Comparison of ENCODE assay signal across 20 mouse cellular contexts in the genomic region with DNA sequence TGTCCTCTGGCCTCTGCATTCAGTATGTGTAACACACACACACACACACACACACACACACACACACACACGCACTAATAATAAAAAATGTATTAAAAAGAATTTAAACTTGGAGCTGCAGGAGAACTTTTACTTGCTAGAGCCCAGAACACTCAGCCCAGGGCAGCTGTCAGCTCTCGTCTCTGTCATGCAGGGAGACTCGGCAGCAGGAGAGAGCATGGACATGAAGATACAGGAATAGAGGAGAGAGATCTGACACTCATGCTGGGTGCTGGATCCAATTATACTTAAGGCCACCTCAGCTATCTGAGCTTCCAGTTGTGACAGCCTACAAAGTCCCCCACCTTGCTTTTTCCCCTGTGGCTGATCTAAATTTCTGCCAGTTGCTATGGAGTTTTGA.
"Had no signal": no experiment of that assay in that cellular context is flagged by ENCODE, and none has a peak within 500 bp of the region (broad histone marks: within the 10 kb centered on the region; RNA-seq: fewer than 3 reads in every experiment).

No protein-coding gene starts in this region.

- DNase-seq: gastrocnemius, postnatal 14 days; heart, postnatal 10 days; heart, postnatal 4 days; kidney, adult 18-20 months; kidney, adult 8-10 months; kidney, postnatal 10 days; kidney, postnatal 25 days; kidney, postnatal 4 days had no signal

- H3K27ac ChIP-seq: heart, embryonic 10.5 days; hindbrain, embryonic 10.5 days; hindbrain, embryonic 12.5 days; hindbrain, embryonic 14.5 days; intestine, embryonic 15.5 days; layer of hippocampus, adult 2 months; left cerebral cortex, adult 2 months; limb, embryonic 13.5 days; limb, embryonic 15.5 days; liver, embryonic 12.5 days; liver, embryonic 14.5 days had no signal

- H3K9me3 ChIP-seq: intestine, embryonic 15.5 days; limb, embryonic 15.5 days; liver, embryonic 12.5 days had no signal

- H3K4me3 ChIP-seq: heart, embryonic 10.5 days; heart, embryonic 12.5 days; hindbrain, embryonic 10.5 days; hindbrain, embryonic 12.5 days; intestine, embryonic 15.5 days; layer of hippocampus, adult 2 months; left cerebral cortex, adult 2 months; limb, embryonic 13.5 days; limb, embryonic 15.5 days; liver, embryonic 12.5 days had no signal

- H3K4me1 ChIP-seq: hindbrain, embryonic 12.5 days; intestine, embryonic 15.5 days; liver, embryonic 12.5 days had no signal

- H3K9ac ChIP-seq: heart, embryonic 12.5 days; hindbrain, embryonic 12.5 days; hindbrain, embryonic 14.5 days; intestine, embryonic 15.5 days; limb, embryonic 13.5 days; limb, embryonic 15.5 days; liver, embryonic 12.5 days; liver, embryonic 14.5 days had no signal

- H3K27me3 ChIP-seq: heart, embryonic 12.5 days; hindbrain, embryonic 12.5 days; intestine, embryonic 15.5 days; limb, embryonic 13.5 days; limb, embryonic 15.5 days; liver, embryonic 12.5 days had no signal

- H3K36me3 ChIP-seq: heart, embryonic 10.5 days; heart, embryonic 12.5 days; hindbrain, embryonic 10.5 days; hindbrain, embryonic 12.5 days; intestine, embryonic 15.5 days; limb, embryonic 13.5 days; limb, embryonic 15.5 days; liver, embryonic 12.5 days had no signal
